ENCODE assay signal across 9 mouse cellular contexts in genomic region chr5:123377120-123377955, GRCm38 (mm10). TPM values are rescaled to one million over a fixed set of nuclear protein-coding genes. Genes with fewer than 3 reads are reported as not detected.
DNase-seq lines count a peak whose midpoint lies in the region; ATAC-seq and TF ChIP-seq lines count a peak whose summit lies in the region.
"Had no signal": no experiment of that assay in that cellular context is flagged by ENCODE, and none has a peak within 500 bp of the region (broad histone marks: within the 10 kb centered on the region; RNA-seq: fewer than 3 reads in every experiment).

No protein-coding gene starts in this region.

- 0 out of 2 replicates have a peak, but pooled peaks cover 3% of the 10 kb centered on the region for H3K4me1 ChIP-seq in limb, embryonic 14.5 days (ENCODE audit: control insufficient read depth, insufficient read depth, low read length)
- peaks cover 4% of the 10 kb centered on the region; the same call in 1 of the 2 replicates for H3K4me1 ChIP-seq in neural tube, embryonic 11.5 days (ENCODE audit: control insufficient read depth, insufficient read depth, low read length)
- H3K4me1 ChIP-seq in thymus, adult 2 months (replicated peaks; ENCODE audit: control insufficient read depth, insufficient read depth, low read length): peaks cover 17% of the 10 kb centered on the region

- ATAC-seq in CD4-positive, CD25-positive, alpha-beta regulatory T cell, adult 4 months: peak; percentile 78
- ATAC-seq in limb, embryonic 14.5 days (ENCODE audit: low FRiP score, low read depth): no peak
- ATAC-seq in neural tube, embryonic 11.5 days (ENCODE audit: insufficient read depth, low FRiP score, low TSS enrichment): no peak

- peaks cover 23% of the 10 kb centered on the region for H3K36me3 ChIP-seq in limb, embryonic 14.5 days (ENCODE audit: control insufficient read depth, insufficient read depth, low read length)
- peaks cover 11% of the 10 kb centered on the region for H3K36me3 ChIP-seq in neural tube, embryonic 11.5 days (ENCODE audit: control insufficient read depth, insufficient read depth, low read length)
- peaks cover 10% of the 10 kb centered on the region for H3K36me3 ChIP-seq in thymus, adult 2 months (ENCODE audit: control insufficient read depth, insufficient read depth, low read length)

- H3K9me3 ChIP-seq in limb, embryonic 14.5 days (ENCODE audit: control insufficient read depth, low read length): no peaks in the 10 kb centered on the region
- no peaks in the 10 kb centered on the region for H3K9me3 ChIP-seq in neural tube, embryonic 11.5 days (ENCODE audit: control insufficient read depth, low read length)
- H3K9me3 ChIP-seq: limb, embryonic 13.5 days had no signal

- DNase-seq in adrenal gland, adult 2 months: peak; percentile 79
- peak; percentile 86 for DNase-seq in embryo, embryonic 10.5 days (ENCODE audit: low spot score)
- peak; percentile 97 for DNase-seq in heart, adult 11 months
- peak; percentile 69 to 85 for DNase-seq in kidney, adult 8-10 months
- DNase-seq in limb, embryonic 14.5 days (ENCODE audit: low spot score): peak; percentile 79
- peak; percentile 77 for DNase-seq in neural tube, embryonic 11.5 days (ENCODE audit: low spot score)
- peak; percentile 77 for DNase-seq in thymus, adult 2 months

- TF ChIP-seq POLR2A in limb, embryonic 14.5 days (IDR thresholded peaks at IDR 0.05; ENCODE audit: borderline replicate concordance, extremely low read depth, insufficient read depth, insufficient read length): no peak
- TF ChIP-seq POLR2A in thymus, adult 2 months (IDR thresholded peaks at IDR 0.05; ENCODE audit: control insufficient read depth, extremely low read depth, insufficient read depth, low read length, poor library complexity): no peak

- H3K4me3 ChIP-seq in limb, embryonic 14.5 days (replicated peaks; ENCODE audit: low read length): no peak overlapping the region
- H3K4me3 ChIP-seq in neural tube, embryonic 11.5 days (ENCODE audit: low read depth, low read length): no peak overlapping the region
- H3K4me3 ChIP-seq in thymus, adult 2 months (ENCODE audit: control insufficient read depth, insufficient read depth, low read length): no peak overlapping the region
- H3K4me3 ChIP-seq: limb, embryonic 13.5 days had no signal

- TF ChIP-seq CTCF in thymus, adult 2 months (IDR thresholded peaks at IDR 0.05; ENCODE audit: borderline replicate concordance, control insufficient read depth, extremely low read depth, insufficient read depth, low read length, poor library complexity): no peak

- 68% methylated on average over 15 of the region's 15 CpGs for WGBS in limb, embryonic 14.5 days
- WGBS in neural tube, embryonic 11.5 days: 73% methylated on average over 15 of the region's 15 CpGs
- 48% methylated on average over 15 of the region's 15 CpGs for WGBS in thymus, adult 2 months

- H3K4me2 ChIP-seq in limb, embryonic 14.5 days (replicated peaks; ENCODE audit: low read depth, low read length, severe bottlenecking): no peak overlapping the region
- no peak overlapping the region for H3K4me2 ChIP-seq in neural tube, embryonic 11.5 days (ENCODE audit: low read depth)
- H3K4me2 ChIP-seq: limb, embryonic 13.5 days had no signal

- H3K9ac ChIP-seq in limb, embryonic 14.5 days (ENCODE audit: low read depth, low read length, severe bottlenecking): no peak overlapping the region
- no peak overlapping the region for H3K9ac ChIP-seq in neural tube, embryonic 11.5 days (ENCODE audit: low read length)
- H3K9ac ChIP-seq: limb, embryonic 13.5 days had no signal

- H3K27me3 ChIP-seq in limb, embryonic 14.5 days (ENCODE audit: control insufficient read depth, insufficient read depth, low read length): no peaks in the 10 kb centered on the region
- H3K27me3 ChIP-seq in neural tube, embryonic 11.5 days (ENCODE audit: control insufficient read depth, insufficient read depth, low read length): no peaks in the 10 kb centered on the region
- H3K27me3 ChIP-seq in thymus, adult 2 months (ENCODE audit: control insufficient read depth, insufficient read depth, low read length): no peaks in the 10 kb centered on the region

- H3K27ac ChIP-seq in limb, embryonic 14.5 days (replicated peaks; ENCODE audit: low read depth, low read length): no peak overlapping the region
- H3K27ac ChIP-seq in neural tube, embryonic 11.5 days (ENCODE audit: low read depth, low read length): no peak overlapping the region
- H3K27ac ChIP-seq in thymus, adult 2 months (ENCODE audit: control insufficient read depth, insufficient read depth, low read length): no peak overlapping the region
- H3K27ac ChIP-seq: limb, embryonic 13.5 days had no signal

RNA-seq across cellular contexts. Expression of gene Mlxip, which starts 17.3 kb away (rescaled TPM):
- polyA plus RNA-seq in CD4-positive, CD25-positive, alpha-beta regulatory T cell, adult 4 months (2017; shearing (Covaris generic)): 10 to 100 TPM; 18.9 to 19.9 TPM
- 10 to 100 TPM; 15.2 to 27.4 TPM for total RNA-seq in adrenal gland, adult 2 months (2021)
- polyA plus RNA-seq in adrenal gland, adult 2 months (2012; rRNA removed): 45.5 TPM in 2 replicates
- 28.3 and 37.8 TPM in 2 replicates for polyA plus RNA-seq in limb, embryonic 14.5 days (2012; rRNA removed)
- polyA plus RNA-seq in limb, embryonic 14.5 days (2014; fragmentation: Nextera tagmentation; extraction: Ambion mirVana): 16.5 and 19.7 TPM in 2 replicates
- 22.6 TPM in 2 replicates for polyA plus RNA-seq in neural tube, embryonic 11.5 days (2014; fragmentation: Nextera tagmentation; extraction: Ambion mirVana)
- polyA plus RNA-seq in thymus, adult 2 months (2012; rRNA removed): 113 and 124 TPM in 2 replicates

RNA-seq across cellular contexts. Expression of gene Bcl7a, which starts 33.7 kb away (rescaled TPM):
- polyA plus RNA-seq in CD4-positive, CD25-positive, alpha-beta regulatory T cell, adult 4 months (2017; shearing (Covaris generic)): 1 to 10 TPM; 7.2 to 9.8 TPM
- 10 to 100 TPM in 1 of 2 experiments, 1 to 10 TPM in 1; 6.1 to 11.2 TPM for total RNA-seq in adrenal gland, adult 2 months (2021)
- 5.2 and 6.1 TPM in 2 replicates for polyA plus RNA-seq in adrenal gland, adult 2 months (2012; rRNA removed)
- polyA plus RNA-seq in limb, embryonic 14.5 days (2012; rRNA removed): 28.3 and 31.4 TPM in 2 replicates
- 20.1 and 25.4 TPM in 2 replicates for polyA plus RNA-seq in limb, embryonic 14.5 days (2014; fragmentation: Nextera tagmentation; extraction: Ambion mirVana)
- polyA plus RNA-seq in neural tube, embryonic 11.5 days (2014; fragmentation: Nextera tagmentation; extraction: Ambion mirVana): 55.9 and 56.7 TPM in 2 replicates
- polyA plus RNA-seq in thymus, adult 2 months (2012; rRNA removed): 29.4 and 34.4 TPM in 2 replicates
